ENCODE assay signal across 12 mouse cellular contexts in genomic region chr7:6753440-6753839, GRCm38 (mm10). TPM values are rescaled to one million over a fixed set of nuclear protein-coding genes. Genes with fewer than 3 reads are reported as not detected.
DNase-seq lines count a peak whose midpoint lies in the region; ATAC-seq and TF ChIP-seq lines count a peak whose summit lies in the region.
"Had no signal": no experiment of that assay in that cellular context is flagged by ENCODE, and none has a peak within 500 bp of the region (broad histone marks: within the 10 kb centered on the region; RNA-seq: fewer than 3 reads in every experiment).

No protein-coding gene starts in this region.

- no peak overlapping the region for H3K4me3 ChIP-seq in embryonic facial prominence, embryonic 10.5 days
- no peak overlapping the region for H3K4me3 ChIP-seq in hindbrain, embryonic 12.5 days
- H3K4me3 ChIP-seq in midbrain, embryonic 15.5 days = no peak overlapping the region
- H3K4me3 ChIP-seq in intestine, postnatal 0 days (ENCODE audit: low read depth, low read length) = no peak overlapping the region
- H3K4me3 ChIP-seq: heart, embryonic 12.5 days; liver, embryonic 15.5 days; myocyte had no signal

- H3K4me1 ChIP-seq in embryonic facial prominence, embryonic 10.5 days = peaks cover 24% of the 10 kb centered on the region
- peaks cover 13% of the 10 kb centered on the region for H3K4me1 ChIP-seq in hindbrain, embryonic 12.5 days
- peaks cover 29% of the 10 kb centered on the region for H3K4me1 ChIP-seq in midbrain, embryonic 15.5 days
- no peaks in the 10 kb centered on the region for H3K4me1 ChIP-seq in intestine, postnatal 0 days (replicated peaks; ENCODE audit: control insufficient read depth, insufficient read depth, low read length)
- H3K4me1 ChIP-seq: liver, embryonic 15.5 days had no signal

- no peaks in the 10 kb centered on the region for H3K9me3 ChIP-seq in embryonic facial prominence, embryonic 10.5 days
- H3K9me3 ChIP-seq in hindbrain, embryonic 12.5 days (replicated peaks) = no peaks in the 10 kb centered on the region
- no peaks in the 10 kb centered on the region for H3K9me3 ChIP-seq in midbrain, embryonic 15.5 days
- no peaks in the 10 kb centered on the region for H3K9me3 ChIP-seq in intestine, postnatal 0 days (ENCODE audit: control insufficient read depth)
- H3K9me3 ChIP-seq: heart, embryonic 12.5 days; liver, embryonic 15.5 days had no signal

- peak; percentile 63 for ATAC-seq in hindbrain, embryonic 12.5 days (ENCODE audit: low FRiP score)
- peak; percentile 90 for ATAC-seq in midbrain, embryonic 15.5 days (replicated peaks)
- no peak for ATAC-seq in intestine, postnatal 0 days

- H3K4me2 ChIP-seq in hindbrain, embryonic 12.5 days (replicated peaks) = no peak overlapping the region
- no peak overlapping the region for H3K4me2 ChIP-seq in midbrain, embryonic 15.5 days
- no peak overlapping the region for H3K4me2 ChIP-seq in intestine, postnatal 0 days (replicated peaks; ENCODE audit: low read depth)
- H3K4me2 ChIP-seq: heart, embryonic 12.5 days; liver, embryonic 15.5 days had no signal

- peak; percentile 51 for DNase-seq in heart, adult 11 months
- no peak for DNase-seq in heart, postnatal 4 days
- DNase-seq in embryonic facial prominence, embryonic 10.5 days (ENCODE audit: low spot score) = peak; percentile 46
- no peak for DNase-seq in thymus, postnatal 0 days (ENCODE audit: low spot score)
- DNase-seq in layer of hippocampus, postnatal 36 days = no peak
- DNase-seq: kidney, postnatal 10 days had no signal

- peaks cover 13% of the 10 kb centered on the region for H3K36me3 ChIP-seq in embryonic facial prominence, embryonic 10.5 days (replicated peaks)
- H3K36me3 ChIP-seq in hindbrain, embryonic 12.5 days = no peaks in the 10 kb centered on the region
- no peaks in the 10 kb centered on the region for H3K36me3 ChIP-seq in midbrain, embryonic 15.5 days (replicated peaks)
- no peaks in the 10 kb centered on the region for H3K36me3 ChIP-seq in intestine, postnatal 0 days (ENCODE audit: control insufficient read depth, insufficient read depth)
- H3K36me3 ChIP-seq: liver, embryonic 15.5 days had no signal

- H3K27ac ChIP-seq in embryonic facial prominence, embryonic 10.5 days (replicated peaks) = peak overlapping the region; percentile 11
- peak overlapping the region; percentile 30; the same call in 1 of the 2 replicates for H3K27ac ChIP-seq in hindbrain, embryonic 12.5 days
- H3K27ac ChIP-seq in midbrain, embryonic 15.5 days = peak overlapping the region; percentile 70
- H3K27ac ChIP-seq in intestine, postnatal 0 days (ENCODE audit: low read depth, low read length) = no peak overlapping the region
- H3K27ac ChIP-seq: liver, embryonic 15.5 days had no signal

- no peak for TF ChIP-seq CTCF in intestine, postnatal 0 days (IDR thresholded peaks at IDR 0.05; ENCODE audit: low read depth)

- 34% methylated on average over 4 of the region's 4 CpGs for WGBS in embryonic facial prominence, embryonic 10.5 days
- 12% methylated on average over 4 of the region's 4 CpGs for WGBS in hindbrain, embryonic 12.5 days
- WGBS in midbrain, embryonic 15.5 days = 2% methylated on average over 4 of the region's 4 CpGs
- WGBS in intestine, postnatal 0 days = 53% methylated on average over 4 of the region's 4 CpGs

- H3K9ac ChIP-seq in hindbrain, embryonic 12.5 days = no peak overlapping the region
- H3K9ac ChIP-seq in midbrain, embryonic 15.5 days = no peak overlapping the region
- H3K9ac ChIP-seq in intestine, postnatal 0 days (ENCODE audit: low read depth, low read length) = no peak overlapping the region
- H3K9ac ChIP-seq: heart, embryonic 12.5 days; liver, embryonic 15.5 days had no signal

- H3K27me3 ChIP-seq in embryonic facial prominence, embryonic 10.5 days (replicated peaks; ENCODE audit: low read depth, poor library complexity, severe bottlenecking) = no peaks in the 10 kb centered on the region
- H3K27me3 ChIP-seq in hindbrain, embryonic 12.5 days = no peaks in the 10 kb centered on the region
- H3K27me3 ChIP-seq in midbrain, embryonic 15.5 days (replicated peaks) = no peaks in the 10 kb centered on the region
- H3K27me3 ChIP-seq in intestine, postnatal 0 days (replicated peaks; ENCODE audit: control insufficient read depth, insufficient read depth, low read length) = no peaks in the 10 kb centered on the region
- H3K27me3 ChIP-seq: heart, embryonic 12.5 days; liver, embryonic 15.5 days had no signal

RNA-seq across cellular contexts. Expression of gene Usp29, which starts 23.1 kb away (rescaled TPM):
- 1 to 10 TPM; 4.5 to 4.6 TPM for total RNA-seq in heart, postnatal 4 days (2021)
- 15.9 and 17.6 TPM in 2 replicates for polyA plus RNA-seq in embryonic facial prominence, embryonic 10.5 days (2016; fragmentation: Nextera tagmentation; extraction: Ambion mirVana)
- polyA plus RNA-seq in hindbrain, embryonic 12.5 days (2016; fragmentation: Nextera tagmentation; extraction: Ambion mirVana) = 20.3 and 22.8 TPM in 2 replicates
- polyA plus RNA-seq in midbrain, embryonic 15.5 days (2015; fragmentation: Nextera tagmentation; extraction: Ambion mirVana) = 36.2 and 42.4 TPM in 2 replicates
- 0.06 and 0.23 TPM in 2 replicates for polyA plus RNA-seq in thymus, postnatal 0 days (2015; fragmentation: Nextera tagmentation; extraction: Ambion mirVana)
- 10 to 100 TPM; 29.4 to 32.9 TPM for total RNA-seq in layer of hippocampus, postnatal 36 days (2021)
- polyA plus RNA-seq in intestine, postnatal 0 days (2015; fragmentation: Nextera tagmentation; extraction: Ambion mirVana) = 0.68 and 0.71 TPM in 2 replicates

RNA-seq across cellular contexts. Expression of gene Peg3, which starts 23.2 kb away (rescaled TPM):
- 10 to 100 TPM; 69.5 to 75.3 TPM for total RNA-seq in heart, postnatal 4 days (2021)
- 218 and 249 TPM in 2 replicates for polyA plus RNA-seq in embryonic facial prominence, embryonic 10.5 days (2016; fragmentation: Nextera tagmentation; extraction: Ambion mirVana)
- polyA plus RNA-seq in hindbrain, embryonic 12.5 days (2016; fragmentation: Nextera tagmentation; extraction: Ambion mirVana) = 175 and 205 TPM in 2 replicates
- 95.1 and 98.5 TPM in 2 replicates for polyA plus RNA-seq in midbrain, embryonic 15.5 days (2015; fragmentation: Nextera tagmentation; extraction: Ambion mirVana)
- polyA plus RNA-seq in thymus, postnatal 0 days (2015; fragmentation: Nextera tagmentation; extraction: Ambion mirVana) = 5.3 and 6.3 TPM in 2 replicates
- total RNA-seq in layer of hippocampus, postnatal 36 days (2021) = 100 to 1,000 TPM; 178 to 188 TPM
- polyA plus RNA-seq in intestine, postnatal 0 days (2015; fragmentation: Nextera tagmentation; extraction: Ambion mirVana) = 15.6 and 16.6 TPM in 2 replicates

RNA-seq across cellular contexts. Expression of gene Zim1, which starts 57.2 kb away (rescaled TPM):
- 10 to 100 TPM; 20.6 to 20.8 TPM for total RNA-seq in heart, postnatal 4 days (2021)
- 1.7 and 2.3 TPM in 2 replicates for polyA plus RNA-seq in embryonic facial prominence, embryonic 10.5 days (2016; fragmentation: Nextera tagmentation; extraction: Ambion mirVana)
- 2.3 and 3.0 TPM in 2 replicates for polyA plus RNA-seq in hindbrain, embryonic 12.5 days (2016; fragmentation: Nextera tagmentation; extraction: Ambion mirVana)
- polyA plus RNA-seq in midbrain, embryonic 15.5 days (2015; fragmentation: Nextera tagmentation; extraction: Ambion mirVana) = 6.7 and 7.8 TPM in 2 replicates
- polyA plus RNA-seq in thymus, postnatal 0 days (2015; fragmentation: Nextera tagmentation; extraction: Ambion mirVana) = 0.38 and 0.48 TPM in 2 replicates
- 10 to 100 TPM in 1 of 2 experiments, 1 to 10 TPM in 1; 8.9 to 10.5 TPM for total RNA-seq in layer of hippocampus, postnatal 36 days (2021)
- 0.71 and 0.73 TPM in 2 replicates for polyA plus RNA-seq in intestine, postnatal 0 days (2015; fragmentation: Nextera tagmentation; extraction: Ambion mirVana)

Comparison
In these comparisons a context has a peak if more than half of its experiments do, and no peak if none do; other contexts are left out.
1. DNase-seq: peak in heart, adult 11 months (single experiment) and embryonic facial prominence, embryonic 10.5 days (single experiment); none in heart, postnatal 4 days (single experiment), thymus, postnatal 0 days (single experiment) and layer of hippocampus, postnatal 36 days (0 of 2).